Mouse (Mus musculus) megakaryocyte, embryonic 14.5 days (primary cell): ENCODE results near the gene Cpeb2. TPM values are rescaled to one million over a fixed set of nuclear protein-coding genes. Genes with fewer than 3 reads are reported as not detected.

Experiments
- H3K27me3 ChIP-seq: replicated peaks from 2 replicates; pipeline ENCODE3; 2012; ENCODE audit warnings: inconsistent platforms
- H3K36me3 ChIP-seq: replicated peaks from 2 replicates; pipeline ENCODE3; 2012; ENCODE audit warnings: low read length, inconsistent platforms, mixed read lengths
- H3K4me1 ChIP-seq: 2 replicates; pipeline ENCODE4 v1.6.1; 2012; ENCODE audit warnings: inconsistent platforms
- H3K4me3 ChIP-seq: replicated peaks from 2 replicates; pipeline ENCODE3; 2012; ENCODE audit warnings: moderate library complexity, mild to moderate bottlenecking, inconsistent platforms
- H3K9me3 ChIP-seq: 2 replicates; pipeline ENCODE4 v1.6.1; 2012; ENCODE audit warnings: inconsistent platforms
- FLI1 ChIP-seq: IDR thresholded peaks from 2 replicates; pipeline ENCODE4 v1.6.1; 2012; ENCODE audit warnings: low read length, inconsistent platforms, mixed read lengths
- GATA1 ChIP-seq: IDR thresholded peaks from 3 replicates; pipeline ENCODE4 v1.6.1; 2012; ENCODE audit warnings: mixed read lengths, low read length, inconsistent platforms, borderline replicate concordance
- polyA plus RNA-seq: library from polyadenylated mRNA; stranded (reverse); fragments of >175 nt; gene quantifications from 2 replicates; pipeline ENCODE4 v1.2.3, GENCODE M21; 2012; ENCODE audit warnings: low replicate concordance; ENCODE audit not compliant: insufficient read depth

Cpeb2 gene
- polyA plus RNA-seq, 1 experiment, result 19.3 TPM

- H3K9me3 ChIP-seq, result no peaks in the 10 kb centered on the region
- peak overlapping the region; percentile 62 for H3K4me3 ChIP-seq
- H3K36me3 ChIP-seq, result no peaks in the 10 kb centered on the region
- TF ChIP-seq FLI1 (no peak), GATA1 (no peak)
- H3K4me1 ChIP-seq, result peaks cover 26% of the 10 kb centered on the region
- peaks cover 2% of the 10 kb centered on the region for H3K27me3 ChIP-seq
Observed at GRCm38 (mm10) chr5:43305449-43305848, 72.5 kb downstream of the Cpeb2 start.

GRCm38 (mm10) chr5:43309961-43310360 lies 77.0 kb downstream of the Cpeb2 start:
- Histone ChIP-seq H3K4me3 (no peak overlapping the region), H3K9me3 (no peaks in the 10 kb centered on the region), H3K4me1 (peaks cover 7% of the 10 kb centered on the region), H3K27me3 (peaks cover 2% of the 10 kb centered on the region), H3K36me3 (no peaks in the 10 kb centered on the region)
- TF ChIP-seq FLI1, result no peak
- TF ChIP-seq GATA1, result no peak

- no peaks in the 10 kb centered on the region for H3K4me1 ChIP-seq
- H3K9me3 ChIP-seq, result peaks cover 3% of the 10 kb centered on the region
- TF ChIP-seq GATA1, result no peak
- H3K27me3 ChIP-seq, result no peaks in the 10 kb centered on the region
- H3K36me3 ChIP-seq, result no peaks in the 10 kb centered on the region
- no peak overlapping the region for H3K4me3 ChIP-seq
Observed at GRCm38 (mm10) chr5:43324311-43324862, 91.4 kb downstream of the Cpeb2 start.

- TF ChIP-seq FLI1, result no peak
- no peak for TF ChIP-seq GATA1
- Histone ChIP-seq H3K4me3 (no peak overlapping the region), H3K36me3 (no peaks in the 10 kb centered on the region), H3K4me1 (no peaks in the 10 kb centered on the region), H3K9me3 (no peaks in the 10 kb centered on the region), H3K27me3 (no peaks in the 10 kb centered on the region)
Observed at GRCm38 (mm10) chr5:43325561-43325960, 92.6 kb downstream of the Cpeb2 start.

- Histone ChIP-seq H3K9me3 (no peaks in the 10 kb centered on the region), H3K4me1 (no peaks in the 10 kb centered on the region), H3K36me3 (no peaks in the 10 kb centered on the region), H3K27me3 (no peaks in the 10 kb centered on the region), H3K4me3 (no peak overlapping the region)
- TF ChIP-seq GATA1, result no peak
- TF ChIP-seq FLI1, result no peak
Observed at GRCm38 (mm10) chr5:43328579-43328978, 95.6 kb downstream of the Cpeb2 start.

- H3K27me3 ChIP-seq, result no peaks in the 10 kb centered on the region
- TF ChIP-seq GATA1, result no peak
- no peak for TF ChIP-seq FLI1
- H3K9me3 ChIP-seq, result no peaks in the 10 kb centered on the region
- H3K4me1 ChIP-seq, result no peaks in the 10 kb centered on the region
- no peak overlapping the region for H3K4me3 ChIP-seq
- no peaks in the 10 kb centered on the region for H3K36me3 ChIP-seq
Observed at GRCm38 (mm10) chr5:43330260-43330659, 97.3 kb downstream of the Cpeb2 start.

- no peaks in the 10 kb centered on the region for H3K36me3 ChIP-seq
- H3K9me3 ChIP-seq, result no peaks in the 10 kb centered on the region
- H3K27me3 ChIP-seq, result no peaks in the 10 kb centered on the region
- TF ChIP-seq FLI1, result no peak
- no peak for TF ChIP-seq GATA1
- H3K4me3 ChIP-seq, result no peak overlapping the region
- peaks cover 3% of the 10 kb centered on the region; the same call in 1 of the 2 replicates for H3K4me1 ChIP-seq
Observed at GRCm38 (mm10) chr5:43334469-43334868, 101.5 kb downstream of the Cpeb2 start.

- H3K27me3 ChIP-seq, result no peaks in the 10 kb centered on the region
- H3K36me3 ChIP-seq, result no peaks in the 10 kb centered on the region
- TF ChIP-seq FLI1 (no peak), GATA1 (no peak)
- H3K4me1 ChIP-seq, result peaks cover 3% of the 10 kb centered on the region; the same call in 1 of the 2 replicates
- H3K9me3 ChIP-seq, result no peaks in the 10 kb centered on the region
- H3K4me3 ChIP-seq, result no peak overlapping the region
Observed at GRCm38 (mm10) chr5:43337212-43337611, 104.2 kb downstream of the Cpeb2 start.

- peaks cover 3% of the 10 kb centered on the region; the same call in 1 of the 2 replicates for H3K4me1 ChIP-seq
- no peak overlapping the region for H3K4me3 ChIP-seq
- H3K36me3 ChIP-seq, result no peaks in the 10 kb centered on the region
- H3K27me3 ChIP-seq, result no peaks in the 10 kb centered on the region
- TF ChIP-seq GATA1, result no peak
- TF ChIP-seq FLI1, result no peak
- H3K9me3 ChIP-seq, result no peaks in the 10 kb centered on the region
Observed at GRCm38 (mm10) chr5:43338771-43339475, 106.0 kb downstream of the Cpeb2 start.
